Comparison of ENCODE assay signal across 10 mouse cellular contexts in the genomic region with DNA sequence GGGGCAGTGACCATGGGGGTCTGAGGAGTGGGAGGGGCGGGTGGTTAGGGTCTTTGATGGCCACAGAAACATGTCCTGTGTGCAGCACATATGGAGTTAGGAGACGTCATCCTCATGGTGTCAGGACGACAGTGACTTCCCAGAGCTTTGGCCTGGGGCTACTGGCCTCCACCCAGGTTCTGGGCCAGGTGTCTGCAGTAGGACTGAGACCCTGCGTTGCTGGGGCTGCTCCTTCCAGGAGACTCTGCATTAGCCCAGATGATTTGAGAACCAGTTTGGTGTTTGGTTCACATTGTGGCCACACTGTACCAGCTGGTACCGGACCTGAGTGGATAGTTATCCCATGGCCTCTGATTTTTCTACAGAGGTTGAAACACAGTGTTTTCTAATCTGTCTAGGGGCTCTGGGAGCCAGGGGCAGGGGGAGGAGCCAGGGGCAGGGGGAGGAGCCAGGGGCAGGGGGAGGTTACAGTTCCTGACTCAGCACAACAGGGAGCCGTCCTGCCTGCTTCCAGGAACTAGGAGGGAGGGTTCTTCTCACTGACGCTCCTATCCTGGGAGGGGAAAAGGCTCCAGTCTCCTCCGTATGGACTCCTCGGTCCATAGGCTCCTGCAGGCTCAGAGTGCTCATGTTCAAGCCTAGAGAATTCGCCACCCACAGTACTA. TPM values are rescaled to one million over a fixed set of nuclear protein-coding genes. Genes with fewer than 3 reads are reported as not detected.
DNase-seq lines count a peak whose midpoint lies in the region; ATAC-seq and TF ChIP-seq lines count a peak whose summit lies in the region.
"Had no signal": no experiment of that assay in that cellular context is flagged by ENCODE, and none has a peak within 500 bp of the region (broad histone marks: within the 10 kb centered on the region; RNA-seq: fewer than 3 reads in every experiment).

No protein-coding gene starts in this region.

- H3K4me1 ChIP-seq in heart, embryonic 11.5 days (ENCODE audit: control insufficient read depth, insufficient read depth, low read length) = peaks cover 52% of the 10 kb centered on the region
- H3K4me1 ChIP-seq in G1E (ENCODE audit: insufficient read depth, low read depth, low read length) = peaks cover 32% of the 10 kb centered on the region
- H3K4me1 ChIP-seq in liver, adult 2 months (ENCODE audit: control insufficient read depth, insufficient read depth, low read length) = peaks cover 7% of the 10 kb centered on the region

- peak overlapping the region; percentile 36; the same call in 1 of the 2 replicates for H3K4me2 ChIP-seq in heart, embryonic 11.5 days

- H3K9me3 ChIP-seq in heart, embryonic 11.5 days (replicated peaks; ENCODE audit: control insufficient read depth, low read length) = no peaks in the 10 kb centered on the region
- no peaks in the 10 kb centered on the region for H3K9me3 ChIP-seq in G1E (replicated peaks)

- no peak overlapping the region for H3K4me3 ChIP-seq in heart, embryonic 11.5 days (ENCODE audit: low read depth, low read length)
- peak overlapping the region; percentile 2; the same call in 1 of the 2 replicates for H3K4me3 ChIP-seq in G1E (ENCODE audit: low read depth, low read length)
- H3K4me3 ChIP-seq in liver, adult 2 months (ENCODE audit: insufficient read depth, low read depth, low read length) = no peak overlapping the region

- intact Hi-C loops in left cerebral cortex, postnatal 10 days (cut with DNase I) = no loop called here
- intact Hi-C loops in gastrocnemius, postnatal 14 days (cut with DNase I; ENCODE audit: low total_unique reads) = no loop called here

- DNase-seq in heart, adult 18-20 months = no peak
- peak; percentile 84 for DNase-seq in G1E (ENCODE audit: low spot score)
- DNase-seq in liver, adult 2 months (ENCODE audit: extremely low read depth, low read depth, low spot score) = peak; percentile 49
- no peak for DNase-seq in left cerebral cortex, adult 18-20 months (ENCODE audit: low spot score in 2 of 2)
- no peak for DNase-seq in left cerebral cortex, postnatal 10 days (ENCODE audit: extremely low spot score in 1 of 2, low spot score in 2 of 2)
- no peak for DNase-seq in gastrocnemius, postnatal 14 days

- WGBS in heart, embryonic 11.5 days (ENCODE audit: insufficient replicate concordance) = 27% methylated on average over 10 of the region's 10 CpGs
- WGBS in liver, adult 2 months = 51% methylated on average over 10 of the region's 10 CpGs

- ATAC-seq in heart, embryonic 11.5 days (replicated peaks; ENCODE audit: insufficient number of reproducible peaks, low FRiP score, low TSS enrichment) = peak; percentile 60
- peak; percentile 77 for ATAC-seq in G1E (ENCODE audit: extremely low read depth, insufficient number of reproducible peaks, low FRiP score, poor library complexity, severe bottlenecking)
- 0 out of 2 replicates have a peak, but pooled peaks have one; percentile 47 for ATAC-seq in erythroblast, adult 5-6 weeks (replicated peaks; ENCODE audit: low FRiP score, poor library complexity, severe bottlenecking)
- ATAC-seq: Patski had no signal

- no peaks in the 10 kb centered on the region for H3K79me2 ChIP-seq in liver, adult 2 months (ENCODE audit: control insufficient read depth, insufficient read depth, low read length)

- H3K9ac ChIP-seq in heart, embryonic 11.5 days (ENCODE audit: low read depth, low read length) = peak overlapping the region; percentile 1; the same call in 1 of the 2 replicates
- no peak overlapping the region for H3K9ac ChIP-seq in liver, adult 2 months (ENCODE audit: low read depth, low read length)

- peak overlapping the region; percentile 88 for H3K27ac ChIP-seq in heart, embryonic 11.5 days (ENCODE audit: low read depth, low read length)
- no peak overlapping the region for H3K27ac ChIP-seq in liver, adult 2 months (replicated peaks; ENCODE audit: insufficient read depth, low read depth, low read length)

- TF ChIP-seq CTCF in G1E (IDR thresholded peaks at IDR 0.05; ENCODE audit: low read depth, low read length) = no peak
- TF ChIP-seq CTCF in liver, adult 2 months (IDR thresholded peaks at IDR 0.05; ENCODE audit: low read depth, low read length) = no peak

- no peaks in the 10 kb centered on the region; the same call in none of the 2 replicates for H3K36me3 ChIP-seq in heart, embryonic 11.5 days (ENCODE audit: control insufficient read depth, insufficient read depth, low read length)
- H3K36me3 ChIP-seq in G1E (replicated peaks) = peaks cover 92% of the 10 kb centered on the region
- no peaks in the 10 kb centered on the region for H3K36me3 ChIP-seq in liver, adult 2 months (ENCODE audit: control insufficient read depth, insufficient read depth, low read length)

- no peaks in the 10 kb centered on the region for H3K27me3 ChIP-seq in heart, embryonic 11.5 days (ENCODE audit: control insufficient read depth, insufficient read depth, low read length)
- H3K27me3 ChIP-seq in G1E (ENCODE audit: insufficient read depth, low read length) = no peaks in the 10 kb centered on the region
- no peaks in the 10 kb centered on the region for H3K27me3 ChIP-seq in liver, adult 2 months (ENCODE audit: control insufficient read depth, insufficient read depth, low read length)
- H3K27me3 ChIP-seq: Patski had no signal

- TF ChIP-seq POLR2A in liver, adult 2 months (IDR thresholded peaks at IDR 0.05; ENCODE audit: extremely low read depth, insufficient read depth, low read length) = no peak

RNA-seq across cellular contexts. Expression of a gene that starts 10.4 kb away (rescaled TPM):
- 7.8 and 9.0 TPM in 2 replicates for polyA plus RNA-seq in heart, embryonic 11.5 days (2014; fragmentation: Nextera tagmentation; extraction: Ambion mirVana)
- 10 to 100 TPM in 1 of 2 experiments, 1 to 10 TPM in 1; 8.0 to 10.2 TPM for total RNA-seq in heart, adult 18-20 months (2021)
- total RNA-seq in G1E (2014; fragmentation: Nextera tagmentation) (not detected in 2 replicates), G1E (2017) (0.05 TPM in 1 of 2 replicates, not detected in the other)
- 0.03 and 0.09 TPM in 2 replicates for polyA plus RNA-seq in G1E (2012)
- total RNA-seq in erythroblast, adult 5-6 weeks (2015; ENCODE audit: low replicate concordance) = not detected in 2 replicates
- total RNA-seq in erythroblast, adult 5-6 weeks (2017; ENCODE audit: low replicate concordance) = 0.28 TPM in 1 of 2 replicates, not detected in the other
- 0.46 and 0.54 TPM in 2 replicates for total RNA-seq in liver, adult 2 months (2014; rRNA removed)
- 0.98 and 1.1 TPM in 2 replicates for polyA plus RNA-seq in liver, adult 2 months (2012; rRNA removed)
- total RNA-seq in left cerebral cortex, adult 18-20 months (2021) = 10 to 100 TPM; 26.8 to 33.4 TPM
- 10 to 100 TPM; 32.9 to 35.7 TPM for total RNA-seq in left cerebral cortex, postnatal 10 days (2021)
- 10 to 100 TPM; 18.0 to 21.0 TPM for total RNA-seq in gastrocnemius, postnatal 14 days (2021)

RNA-seq across cellular contexts. Expression of a gene that starts 27.8 kb away (rescaled TPM):
- polyA plus RNA-seq in heart, embryonic 11.5 days (2014; fragmentation: Nextera tagmentation; extraction: Ambion mirVana) = not detected in 2 replicates
- total RNA-seq in heart, adult 18-20 months (2021) = not detected
- total RNA-seq in G1E (2014; fragmentation: Nextera tagmentation) = not detected in 2 replicates
- total RNA-seq in G1E (2017) = not detected in 2 replicates
- polyA plus RNA-seq in G1E (2012) = not detected in 2 replicates
- not detected in 2 replicates for total RNA-seq in erythroblast, adult 5-6 weeks (2015; ENCODE audit: low replicate concordance)
- not detected in 2 replicates for total RNA-seq in erythroblast, adult 5-6 weeks (2017; ENCODE audit: low replicate concordance)
- total RNA-seq in liver, adult 2 months (2014; rRNA removed) = not detected in 2 replicates
- not detected in 2 replicates for polyA plus RNA-seq in liver, adult 2 months (2012; rRNA removed)
- not detected for total RNA-seq in left cerebral cortex, adult 18-20 months (2021)
- total RNA-seq in left cerebral cortex, postnatal 10 days (2021) = not detected
- not detected for total RNA-seq in gastrocnemius, postnatal 14 days (2021)
- total RNA-seq: heart, postnatal 10 days had no signal

RNA-seq across cellular contexts. Expression of a gene that starts 33.4 kb away (rescaled TPM):
- 15.9 and 22.6 TPM in 2 replicates for polyA plus RNA-seq in heart, embryonic 11.5 days (2014; fragmentation: Nextera tagmentation; extraction: Ambion mirVana)
- total RNA-seq in heart, adult 18-20 months (2021) = 10 to 100 TPM; 25.7 to 32.2 TPM
- total RNA-seq in G1E (2014; fragmentation: Nextera tagmentation) (19.0 and 21.9 TPM in 2 replicates), G1E (2017) (21.5 and 24.6 TPM in 2 replicates)
- polyA plus RNA-seq in G1E (2012) = 19.0 TPM in 2 replicates
- total RNA-seq in erythroblast, adult 5-6 weeks (2015; ENCODE audit: low replicate concordance) = 3.7 and 6.5 TPM in 2 replicates
- 4.6 and 5.8 TPM in 2 replicates for total RNA-seq in erythroblast, adult 5-6 weeks (2017; ENCODE audit: low replicate concordance)
- 13.2 and 14.9 TPM in 2 replicates for total RNA-seq in liver, adult 2 months (2014; rRNA removed)
- polyA plus RNA-seq in liver, adult 2 months (2012; rRNA removed) = 16.5 and 17.6 TPM in 2 replicates
- 10 to 100 TPM; 49.8 to 58.4 TPM for total RNA-seq in left cerebral cortex, adult 18-20 months (2021)
- 10 to 100 TPM; 31.7 to 32.3 TPM for total RNA-seq in left cerebral cortex, postnatal 10 days (2021)
- total RNA-seq in gastrocnemius, postnatal 14 days (2021) = 10 to 100 TPM; 16.0 to 19.0 TPM

RNA-seq across cellular contexts. Expression of a gene that starts 55.1 kb away (rescaled TPM):
- 27.4 and 27.5 TPM in 2 replicates for polyA plus RNA-seq in heart, embryonic 11.5 days (2014; fragmentation: Nextera tagmentation; extraction: Ambion mirVana)
- total RNA-seq in heart, adult 18-20 months (2021) = 10 to 100 TPM; 38.8 to 46.0 TPM
- total RNA-seq in G1E (2014; fragmentation: Nextera tagmentation) (not detected in 2 replicates), G1E (2017) (0.11 and 0.52 TPM in 2 replicates)
- polyA plus RNA-seq in G1E (2012) = not detected in 2 replicates
- total RNA-seq in erythroblast, adult 5-6 weeks (2015; ENCODE audit: low replicate concordance) = 0.19 TPM in 1 of 2 replicates, not detected in the other
- total RNA-seq in erythroblast, adult 5-6 weeks (2017; ENCODE audit: low replicate concordance) = not detected in 2 replicates
- not detected in 2 replicates for total RNA-seq in liver, adult 2 months (2014; rRNA removed)
- 0.13 TPM in 1 of 2 replicates, not detected in the other for polyA plus RNA-seq in liver, adult 2 months (2012; rRNA removed)
- 10 to 100 TPM; 18.9 to 20.8 TPM for total RNA-seq in left cerebral cortex, adult 18-20 months (2021)
- 1 to 10 TPM; 1.1 to 4.5 TPM for total RNA-seq in left cerebral cortex, postnatal 10 days (2021)
- not detected for total RNA-seq in gastrocnemius, postnatal 14 days (2021)

Comparison
In these comparisons a context has a peak if more than half of its experiments do, and no peak if none do; other contexts are left out.
1. DNase-seq: peak in G1E (single experiment) and liver, adult 2 months (single experiment); none in heart, adult 18-20 months (0 of 2), left cerebral cortex, adult 18-20 months (0 of 2), left cerebral cortex, postnatal 10 days (0 of 2) and gastrocnemius, postnatal 14 days (single experiment).
2. Peak in every context shown above with its lines, with median percentiles within 50 percentile points of each other: ATAC-seq.